Mouse (Mus musculus) midbrain, embryonic 13.5 days (tissue): ENCODE measurements around the gene Tsfm. TPM values are rescaled to one million over a fixed set of nuclear protein-coding genes. Genes with fewer than 3 reads are reported as not detected.

Experiments used
- ATAC-seq: fragments of 200-750 bp; cut with Nextera tagmentation; 2 replicates; pipeline ENCODE4 v1.8.0; 2017; ENCODE audit warnings: mild to moderate bottlenecking, moderate TSS enrichment, moderate library complexity
- H3K27ac ChIP-seq: fragments of 300-500 bp; sonication (generic); 2 replicates; pipeline ENCODE4 v1.5.1; 2015; ENCODE audit warnings: inconsistent platforms, mild to moderate bottlenecking, moderate library complexity
- H3K27me3 ChIP-seq: fragments of 300-500 bp; sonication (generic); 2 replicates; pipeline ENCODE4 v1.6.1; 2015; ENCODE audit warnings: mild to moderate bottlenecking, inconsistent platforms
- H3K36me3 ChIP-seq: fragments of 300-500 bp; sonication (generic); 2 replicates; pipeline ENCODE4 v1.6.1; 2015; ENCODE audit warnings: mild to moderate bottlenecking, inconsistent platforms
- H3K4me1 ChIP-seq: fragments of 300-500 bp; sonication (generic); replicated peaks from 2 replicates; pipeline ENCODE4 v1.6.1; 2015; ENCODE audit warnings: inconsistent platforms
- H3K4me2 ChIP-seq: fragments of 300-500 bp; sonication (generic); replicated peaks from 2 replicates; pipeline ENCODE4 v1.6.1; 2015; ENCODE audit warnings: moderate library complexity, mild to moderate bottlenecking, inconsistent platforms
- H3K4me3 ChIP-seq: fragments of 300-500 bp; sonication (generic); replicated peaks from 2 replicates; pipeline ENCODE4 v1.5.1; 2015; ENCODE audit warnings: mild to moderate bottlenecking, inconsistent platforms
- H3K9ac ChIP-seq: fragments of 300-500 bp; sonication (generic); replicated peaks from 2 replicates; pipeline ENCODE4 v1.6.1; 2015; ENCODE audit warnings: mild to moderate bottlenecking, inconsistent platforms
- H3K9me3 ChIP-seq: fragments of 300-500 bp; sonication (generic); 2 replicates; pipeline ENCODE4 v1.6.1; 2016; ENCODE audit warnings: mild to moderate bottlenecking, inconsistent platforms
- WGBS: fragments of 180-500 bp; shearing (Covaris S2); methylation state at CpG from one replicate; pipeline ENCODE4 v1.1.7; 2015; 5-methylcytosine and 5-hydroxymethylcytosine counted together
- polyA plus RNA-seq: library from polyadenylated mRNA; unstranded; fragments of >200 nt; fragmentation: Nextera tagmentation; extraction: Ambion mirVana; gene quantifications from 2 replicates; pipeline ENCODE4 v1.2.1, GENCODE M21; 2015

The Tsfm gene
- polyA plus RNA-seq, 1 experiment from 2014 or later = 63.9 TPM

GRCm38 (mm10) chr10:127017071-127017470, 13.6 kb downstream of the Tsfm start:
- H3K27ac ChIP-seq = no peak overlapping the region
- H3K9me3 ChIP-seq = no peaks in the 10 kb centered on the region
- H3K36me3 ChIP-seq = peaks cover 5% of the 10 kb centered on the region
- 25% methylated on average over 2 of the region's 2 CpGs for WGBS
- no peaks in the 10 kb centered on the region for H3K27me3 ChIP-seq
- H3K4me2 ChIP-seq = no peak overlapping the region
- no peak overlapping the region for H3K9ac ChIP-seq
- no peaks in the 10 kb centered on the region for H3K4me1 ChIP-seq
- no peak for ATAC-seq
- no peak overlapping the region for H3K4me3 ChIP-seq

DNA sequence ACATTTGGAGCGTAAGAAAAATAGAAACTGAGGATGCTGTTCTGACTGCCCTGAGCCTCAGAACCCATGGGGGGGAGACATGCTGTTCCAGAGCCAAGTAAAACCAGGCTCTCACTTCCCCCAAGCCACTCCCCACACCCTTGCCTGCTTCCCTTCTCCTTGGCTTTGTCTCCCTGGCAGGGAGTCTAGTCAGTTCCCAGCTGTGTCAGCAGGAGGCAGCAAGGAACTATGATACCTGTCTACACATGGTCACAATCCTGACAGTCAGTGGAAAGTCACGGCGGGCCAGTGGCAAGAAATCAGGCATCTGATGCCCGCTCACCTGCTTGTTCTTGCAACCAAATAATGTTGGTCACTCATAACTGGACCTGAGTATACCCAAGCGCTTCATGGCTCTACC, 14.2 kb downstream of the Tsfm start:
- no peak overlapping the region for H3K9ac ChIP-seq
- ATAC-seq = no peak
- H3K9me3 ChIP-seq = no peaks in the 10 kb centered on the region
- H3K27ac ChIP-seq = no peak overlapping the region
- no peaks in the 10 kb centered on the region for H3K4me1 ChIP-seq
- no peak overlapping the region for H3K4me2 ChIP-seq
- H3K27me3 ChIP-seq = no peaks in the 10 kb centered on the region
- H3K36me3 ChIP-seq = no peaks in the 10 kb centered on the region
- WGBS = 60% methylated on average over 5 of the region's 5 CpGs
- no peak overlapping the region for H3K4me3 ChIP-seq

GRCm38 (mm10) chr10:127003806-127004205, 26.8 kb downstream of the Tsfm start:
- Histone ChIP-seq H3K27ac (no peak overlapping the region), H3K4me3 (no peak overlapping the region), H3K27me3 (no peaks in the 10 kb centered on the region), H3K9me3 (no peaks in the 10 kb centered on the region), H3K9ac (no peak overlapping the region), H3K36me3 (peaks cover 9% of the 10 kb centered on the region), H3K4me2 (no peak overlapping the region), H3K4me1 (no peaks in the 10 kb centered on the region)
- ATAC-seq = no peak
- 69% methylated on average over 7 of the region's 7 CpGs for WGBS

DNA sequence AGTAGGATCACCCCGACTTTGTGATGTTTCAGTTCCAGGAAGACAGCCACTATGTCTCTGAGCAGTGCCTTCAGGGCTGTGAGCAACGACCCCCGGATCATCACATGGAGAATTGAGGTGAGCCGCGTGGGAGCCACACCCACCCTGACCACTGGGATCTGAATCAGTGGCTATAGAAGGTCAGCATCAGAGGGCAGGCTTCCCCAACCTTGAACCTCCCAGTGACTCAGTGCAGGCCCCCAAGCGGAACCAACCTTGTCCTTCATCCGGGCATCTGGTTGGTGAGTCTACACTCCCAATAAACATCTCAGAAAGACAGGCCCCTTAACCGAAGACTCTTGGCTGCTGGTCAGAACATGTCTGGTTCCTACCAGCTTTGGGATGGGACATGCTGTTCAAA, 27.3 kb downstream of the Tsfm start:
- no peak overlapping the region for H3K9ac ChIP-seq
- 89% methylated on average over 8 of the region's 8 CpGs for WGBS
- no peak overlapping the region for H3K27ac ChIP-seq
- no peaks in the 10 kb centered on the region for H3K4me1 ChIP-seq
- H3K9me3 ChIP-seq = no peaks in the 10 kb centered on the region
- no peak overlapping the region for H3K4me3 ChIP-seq
- no peak for ATAC-seq
- H3K4me2 ChIP-seq = no peak overlapping the region
- H3K27me3 ChIP-seq = no peaks in the 10 kb centered on the region
- H3K36me3 ChIP-seq = peaks cover 13% of the 10 kb centered on the region

DNA sequence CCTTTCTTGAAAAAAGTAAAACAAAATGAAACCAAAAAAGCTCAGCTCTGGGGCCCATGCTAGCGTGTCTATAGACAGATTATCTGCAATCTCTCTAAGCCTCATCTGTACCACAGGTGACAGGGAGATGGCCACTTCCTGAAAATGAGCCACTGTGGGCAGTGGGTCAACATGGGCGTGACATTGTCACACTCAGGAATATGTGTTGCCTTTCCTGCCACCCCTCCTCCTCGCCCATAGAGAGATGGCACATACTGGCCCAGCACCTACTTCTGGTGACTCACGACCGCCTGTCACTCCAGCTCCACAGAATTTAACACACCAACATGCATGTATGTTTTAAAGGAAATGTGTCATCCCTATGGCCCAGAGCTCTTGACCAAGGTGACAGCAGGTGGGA, 27.9 kb downstream of the Tsfm start:
- 93% methylated on average over 5 of the region's 5 CpGs for WGBS
- H3K9ac ChIP-seq = no peak overlapping the region

DNA sequence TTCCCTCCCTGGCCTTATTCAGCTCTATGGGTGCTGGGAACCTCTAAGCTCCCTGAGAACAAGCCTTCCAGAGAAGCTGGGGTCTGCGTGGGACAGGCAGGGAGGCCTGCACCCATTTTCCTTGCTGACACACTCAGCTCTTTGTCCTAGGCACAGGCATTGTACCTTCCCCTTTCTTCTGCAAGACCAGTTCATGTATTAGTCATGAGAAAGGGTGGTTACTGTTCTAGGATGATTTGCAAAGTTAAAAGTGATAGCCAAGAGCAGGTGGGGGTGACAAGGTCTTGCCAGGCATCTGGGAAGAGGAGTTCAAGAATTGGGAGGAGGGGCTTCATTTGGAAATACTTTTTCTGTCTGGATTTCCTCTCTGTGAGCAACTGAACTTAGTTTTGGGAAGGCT, 28.6 kb downstream of the Tsfm start:
- Histone ChIP-seq H3K27me3 (no peaks in the 10 kb centered on the region), H3K4me1 (no peaks in the 10 kb centered on the region), H3K36me3 (peaks cover 26% of the 10 kb centered on the region), H3K4me3 (no peak overlapping the region), H3K9ac (no peak overlapping the region), H3K4me2 (no peak overlapping the region), H3K27ac (no peak overlapping the region), H3K9me3 (no peaks in the 10 kb centered on the region)
- WGBS = 61% methylated on average over 1 of the region's 1 CpGs
- no peak for ATAC-seq

More for the DNA sequence above, 27.9 kb downstream of the Tsfm start:
- H3K4me1 ChIP-seq = no peaks in the 10 kb centered on the region
- no peak overlapping the region for H3K4me3 ChIP-seq
- H3K36me3 ChIP-seq = peaks cover 19% of the 10 kb centered on the region
- no peak overlapping the region for H3K4me2 ChIP-seq
- no peaks in the 10 kb centered on the region for H3K9me3 ChIP-seq
- no peak for ATAC-seq
- H3K27me3 ChIP-seq = no peaks in the 10 kb centered on the region
- no peak overlapping the region for H3K27ac ChIP-seq

GRCm38 (mm10) chr10:127001297-127001696, 29.3 kb downstream of the Tsfm start:
- 89% methylated on average over 9 of the region's 9 CpGs for WGBS
- Histone ChIP-seq H3K9me3 (no peaks in the 10 kb centered on the region), H3K36me3 (peaks cover 26% of the 10 kb centered on the region), H3K4me3 (no peak overlapping the region), H3K9ac (no peak overlapping the region), H3K4me1 (no peaks in the 10 kb centered on the region), H3K27ac (no peak overlapping the region), H3K4me2 (no peak overlapping the region), H3K27me3 (no peaks in the 10 kb centered on the region)
- ATAC-seq = no peak

DNA sequence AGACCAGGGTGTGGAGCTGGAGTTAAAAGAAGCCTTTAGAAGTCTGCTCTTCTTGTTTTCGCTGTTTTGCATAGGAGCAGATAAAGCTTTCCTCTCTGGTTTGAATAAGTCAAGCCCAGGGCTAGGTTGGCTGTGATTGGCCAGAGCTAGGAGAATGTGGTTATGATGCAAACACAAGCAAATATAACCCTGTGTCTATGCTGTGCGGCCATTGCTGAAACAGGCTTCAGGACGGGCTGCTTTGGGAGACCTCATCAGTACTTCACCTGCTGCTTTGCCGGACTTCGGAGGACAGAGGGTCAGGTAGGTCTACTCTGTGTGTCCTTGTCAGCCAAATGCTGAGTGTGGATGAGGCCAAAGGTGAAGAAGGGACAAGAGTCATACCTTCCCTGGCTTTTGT, 30.1 kb downstream of the Tsfm start, which contains the start of gene Avil:
Avil (plus strand) TSS at position 181 of the 400 bp plus-strand sequence.
- H3K27me3 ChIP-seq = no peaks in the 10 kb centered on the region
- H3K4me1 ChIP-seq = no peaks in the 10 kb centered on the region
- no peak within 1 kb of the TSS for H3K9ac ChIP-seq
- H3K4me3 ChIP-seq = no peak within 1 kb of the TSS
- no peak for ATAC-seq
- no peak within 1 kb of the TSS for H3K4me2 ChIP-seq
- peaks cover 33% of the 10 kb centered on the region for H3K36me3 ChIP-seq
- no peaks in the 10 kb centered on the region for H3K9me3 ChIP-seq
- H3K27ac ChIP-seq = no peak within 1 kb of the TSS
- WGBS = 89% methylated on average over 5 of the region's 5 CpGs

- 83% methylated on average over 13 of the region's 13 CpGs for WGBS
- Histone ChIP-seq H3K27ac (no peak overlapping the region), H3K9ac (no peak overlapping the region), H3K4me3 (no peak overlapping the region), H3K27me3 (no peaks in the 10 kb centered on the region), H3K36me3 (peaks cover 63% of the 10 kb centered on the region), H3K4me1 (no peaks in the 10 kb centered on the region), H3K4me2 (no peak overlapping the region), H3K9me3 (no peaks in the 10 kb centered on the region)
- ATAC-seq = no peak
Measured at GRCm38 (mm10) chr10:126997340-126998113, 33.1 kb downstream of the Tsfm start.

DNA sequence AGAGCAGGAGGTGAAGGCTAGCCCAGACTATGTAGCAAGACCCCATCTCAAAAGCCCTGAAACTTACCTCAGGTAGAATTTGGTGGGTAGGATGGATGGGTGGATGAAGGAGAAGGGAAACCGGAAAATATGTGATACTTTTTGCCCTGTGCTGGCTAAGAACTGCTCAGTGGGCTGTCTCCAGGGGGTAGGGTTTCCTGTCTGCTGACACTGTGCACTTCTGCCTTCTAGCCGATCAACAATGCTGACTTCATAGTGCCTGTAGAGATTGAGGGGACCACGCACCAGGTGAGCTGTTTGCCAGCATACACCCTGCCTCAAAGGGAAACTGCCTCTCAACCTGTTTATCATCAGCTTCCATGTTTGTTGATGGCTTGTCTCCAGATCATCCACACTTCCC, 37.0 kb downstream of the Tsfm start:
- ATAC-seq = no peak
- Histone ChIP-seq H3K27ac (no peak overlapping the region), H3K4me1 (peaks cover 16% of the 10 kb centered on the region), H3K27me3 (no peaks in the 10 kb centered on the region), H3K4me3 (no peak overlapping the region), H3K36me3 (peaks cover 63% of the 10 kb centered on the region), H3K9ac (no peak overlapping the region), H3K9me3 (no peaks in the 10 kb centered on the region), H3K4me2 (no peak overlapping the region)
- 92% methylated on average over 3 of the region's 3 CpGs for WGBS

DNA sequence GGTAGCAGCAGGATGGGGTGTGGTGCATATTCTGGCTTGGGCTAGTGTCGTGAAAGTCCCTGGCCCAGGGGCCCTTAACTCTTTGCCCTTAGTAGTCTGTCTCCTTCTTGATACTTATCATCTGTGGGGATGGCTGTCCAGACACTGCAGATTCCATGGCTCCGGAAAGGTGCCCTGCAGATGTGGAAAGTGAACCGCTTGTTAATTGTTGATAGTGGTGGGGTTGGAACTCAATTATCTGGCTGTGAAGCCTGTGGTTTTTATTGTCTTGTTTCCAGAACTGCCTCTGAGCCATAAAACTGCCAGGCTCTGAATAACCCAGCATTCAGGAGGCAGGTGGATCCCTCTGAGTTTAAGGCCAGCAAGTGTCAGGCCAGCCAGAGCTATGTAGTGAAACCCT, 39.0 kb downstream of the Tsfm start:
- H3K27ac ChIP-seq = no peak overlapping the region
- H3K4me2 ChIP-seq = no peak overlapping the region
- H3K27me3 ChIP-seq = no peaks in the 10 kb centered on the region
- WGBS = 83% methylated on average over 3 of the region's 3 CpGs
- H3K4me1 ChIP-seq = peaks cover 36% of the 10 kb centered on the region
- no peaks in the 10 kb centered on the region for H3K9me3 ChIP-seq
- peaks cover 47% of the 10 kb centered on the region for H3K36me3 ChIP-seq
- no peak overlapping the region for H3K4me3 ChIP-seq
- no peak for ATAC-seq
- H3K9ac ChIP-seq = no peak overlapping the region

DNA sequence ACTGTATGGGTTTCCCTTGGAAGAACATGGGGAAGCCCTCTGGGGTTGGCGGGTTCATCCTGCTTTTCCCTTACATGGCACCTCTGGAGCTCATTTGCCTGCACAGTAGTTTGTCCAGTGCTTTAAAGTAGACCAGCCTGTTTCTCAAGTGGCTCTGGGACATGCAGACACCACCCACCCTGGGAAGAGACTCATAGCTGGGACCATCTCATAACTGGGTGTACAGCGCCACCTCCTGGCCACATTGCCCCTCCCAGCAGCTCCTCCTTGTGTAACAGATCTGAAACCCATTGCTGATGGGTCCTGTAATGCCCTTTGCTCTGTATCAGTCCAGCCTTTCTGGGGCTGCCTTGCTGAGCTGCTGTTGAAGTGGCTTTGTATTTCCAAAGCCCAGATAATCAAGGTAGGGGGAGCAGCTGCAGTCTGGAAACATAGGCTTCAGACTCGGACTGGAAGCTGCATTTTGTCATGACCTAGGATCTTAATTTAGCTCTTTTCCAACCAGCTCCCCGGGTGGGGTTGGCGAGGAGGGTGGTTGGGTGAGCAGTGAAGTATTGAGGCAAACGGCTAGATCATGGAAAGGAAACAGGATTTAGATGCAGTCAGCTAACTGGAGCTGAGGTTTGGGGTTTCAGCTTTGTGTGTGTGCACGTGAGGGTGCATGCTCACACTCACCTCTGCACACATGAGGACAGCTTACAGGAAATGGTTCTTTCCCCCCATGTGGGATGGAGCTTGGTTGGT, 40.2 kb downstream of the Tsfm start:
- H3K4me2 ChIP-seq = no peak overlapping the region
- H3K9ac ChIP-seq = 0 out of 2 replicates have a peak overlapping the region, but pooled peaks have one; percentile 14
- H3K36me3 ChIP-seq = peaks cover 39% of the 10 kb centered on the region
- peaks cover 47% of the 10 kb centered on the region for H3K4me1 ChIP-seq
- H3K9me3 ChIP-seq = no peaks in the 10 kb centered on the region
- ATAC-seq = peak; percentile 82
- H3K4me3 ChIP-seq = no peak overlapping the region
- WGBS = 65% methylated on average over 7 of the region's 7 CpGs
- H3K27me3 ChIP-seq = no peaks in the 10 kb centered on the region
- 0 out of 2 replicates have a peak overlapping the region, but pooled peaks have one; percentile 48 for H3K27ac ChIP-seq
